Mouse (Mus musculus): Measurements from ENCODE around the gene Rara. TPM values are rescaled to one million over a fixed set of nuclear protein-coding genes. Genes with fewer than 3 reads are reported as not detected.
A peak's percentile ranks its signal among the peaks of the same experiment; 100 is the strongest.

Gene Rara
- polyA plus RNA-seq, 1 experiment from 2014 or later, result 9.5 TPM

- Histone ChIP-seq H3K4me1 (ENCODE audit: control insufficient read depth, insufficient read depth, low read length) (peaks cover 56% of the 10 kb centered on the region), H3K27ac (ENCODE audit: low read length) (no peak overlapping the region)
- WGBS, result 11% methylated on average over 18 of the region's 18 CpGs
These were observed 33.5 kb downstream of the Rara start for GRCm38 (mm10) chr11:98961051-98961592.

GRCm38 (mm10) chr11:98961766-98962165, 34.1 kb downstream of the Rara start:
- 11% methylated on average over 8 of the region's 8 CpGs for whole genome bisulfite sequencing
- H3K9ac ChIP-seq (ENCODE audit: low read depth, low read length), result peak overlapping the region; percentile 72; the same call in 1 of the 2 replicates
- H3K4me2 ChIP-seq (ENCODE audit: low read length), result peak overlapping the region; percentile 92
- no peaks in the 10 kb centered on the region for H3K9me3 ChIP-seq (replicated peaks; ENCODE audit: control insufficient read depth, low read length, poor library complexity, severe bottlenecking)
- no peak overlapping the region for H3K27ac ChIP-seq (ENCODE audit: low read length)
- ATAC-seq, result no peak
- peak overlapping the region; percentile 54; the same call in 1 of the 2 replicates for H3K4me3 ChIP-seq (ENCODE audit: low read depth, low read length)
- peaks cover 62% of the 10 kb centered on the region for H3K4me1 ChIP-seq (ENCODE audit: control insufficient read depth, insufficient read depth, low read length)
- peaks cover 10% of the 10 kb centered on the region for H3K27me3 ChIP-seq (ENCODE audit: control insufficient read depth, insufficient read depth, low read depth, low read length)
- H3K36me3 ChIP-seq (ENCODE audit: control insufficient read depth, insufficient read depth, low read length), result no peaks in the 10 kb centered on the region

More at GRCm38 (mm10) chr11:98961051-98961592, 33.5 kb downstream of the Rara start:
- Histone ChIP-seq H3K9ac (ENCODE audit: low read depth, low read length) (peak overlapping the region; percentile 72), H3K27me3 (ENCODE audit: control insufficient read depth, insufficient read depth, low read depth, low read length) (peaks cover 10% of the 10 kb centered on the region), H3K36me3 (ENCODE audit: control insufficient read depth, insufficient read depth, low read length) (no peaks in the 10 kb centered on the region), H3K4me3 (ENCODE audit: low read depth, low read length) (peak overlapping the region; percentile 54), H3K4me2 (ENCODE audit: low read length) (peak overlapping the region; percentile 92), H3K9me3 (replicated peaks; ENCODE audit: control insufficient read depth, low read length, poor library complexity, severe bottlenecking) (no peaks in the 10 kb centered on the region)
- ATAC-seq, result no peak

- peaks cover 10% of the 10 kb centered on the region for H3K27me3 ChIP-seq (ENCODE audit: control insufficient read depth, insufficient read depth, low read depth, low read length)
- H3K27ac ChIP-seq (ENCODE audit: low read length), result no peak overlapping the region
- 17% methylated on average over 12 of the region's 12 CpGs for WGBS
- H3K4me2 ChIP-seq (ENCODE audit: low read length), result peak overlapping the region; percentile 92
- no peak overlapping the region for H3K4me3 ChIP-seq (ENCODE audit: low read depth, low read length)
- H3K4me1 ChIP-seq (ENCODE audit: control insufficient read depth, insufficient read depth, low read length), result peaks cover 70% of the 10 kb centered on the region
- H3K36me3 ChIP-seq (ENCODE audit: control insufficient read depth, insufficient read depth, low read length), result no peaks in the 10 kb centered on the region
- no peak for ATAC-seq
- no peak overlapping the region for H3K9ac ChIP-seq (ENCODE audit: low read depth, low read length)
- no peaks in the 10 kb centered on the region for H3K9me3 ChIP-seq (replicated peaks; ENCODE audit: control insufficient read depth, low read length, poor library complexity, severe bottlenecking)
These were observed 34.9 kb downstream of the Rara start for GRCm38 (mm10) chr11:98962421-98963095.

GRCm38 (mm10) chr11:98963191-98964021, 35.8 kb downstream of the Rara start:
- Histone ChIP-seq H3K36me3 (ENCODE audit: control insufficient read depth, insufficient read depth, low read length) (no peaks in the 10 kb centered on the region), H3K9me3 (replicated peaks; ENCODE audit: control insufficient read depth, low read length, poor library complexity, severe bottlenecking) (no peaks in the 10 kb centered on the region), H3K4me3 (ENCODE audit: low read depth, low read length) (peak overlapping the region; percentile 32), H3K27ac (ENCODE audit: low read length) (peak overlapping the region; percentile 54), H3K9ac (ENCODE audit: low read depth, low read length) (peak overlapping the region; percentile 61), H3K4me2 (ENCODE audit: low read length) (peak overlapping the region; percentile 92), H3K4me1 (ENCODE audit: control insufficient read depth, insufficient read depth, low read length) (peaks cover 79% of the 10 kb centered on the region), H3K27me3 (ENCODE audit: control insufficient read depth, insufficient read depth, low read depth, low read length) (peaks cover 10% of the 10 kb centered on the region)
- 4% methylated on average over 22 of the region's 32 CpGs for WGBS
- peak; percentile 37 for ATAC-seq

GRCm38 (mm10) chr11:98964201-98964615, 36.6 kb downstream of the Rara start:
- Histone ChIP-seq H3K9me3 (replicated peaks; ENCODE audit: control insufficient read depth, low read length, poor library complexity, severe bottlenecking) (no peaks in the 10 kb centered on the region), H3K9ac (ENCODE audit: low read depth, low read length) (no peak overlapping the region; the same call in 1 of the 2 replicates), H3K4me3 (ENCODE audit: low read depth, low read length) (no peak overlapping the region), H3K27me3 (ENCODE audit: control insufficient read depth, insufficient read depth, low read depth, low read length) (peaks cover 10% of the 10 kb centered on the region), H3K27ac (ENCODE audit: low read length) (0 out of 2 replicates have a peak overlapping the region, but pooled peaks have one; percentile 54), H3K36me3 (ENCODE audit: control insufficient read depth, insufficient read depth, low read length) (no peaks in the 10 kb centered on the region), H3K4me1 (ENCODE audit: control insufficient read depth, insufficient read depth, low read length) (peaks cover 84% of the 10 kb centered on the region), H3K4me2 (ENCODE audit: low read length) (peak overlapping the region; percentile 92; the same call in 1 of the 2 replicates)
- 39% methylated on average over 6 of the region's 6 CpGs for WGBS
- no peak for ATAC-seq

GRCm38 (mm10) chr11:98964616-98965415, 37.2 kb downstream of the Rara start:
- WGBS, result 29% methylated on average over 15 of the region's 15 CpGs
- Histone ChIP-seq H3K9me3 (replicated peaks; ENCODE audit: control insufficient read depth, low read length, poor library complexity, severe bottlenecking) (no peaks in the 10 kb centered on the region), H3K4me1 (ENCODE audit: control insufficient read depth, insufficient read depth, low read length) (peaks cover 85% of the 10 kb centered on the region), H3K36me3 (ENCODE audit: control insufficient read depth, insufficient read depth, low read length) (no peaks in the 10 kb centered on the region), H3K27me3 (ENCODE audit: control insufficient read depth, insufficient read depth, low read depth, low read length) (peaks cover 10% of the 10 kb centered on the region), H3K4me3 (ENCODE audit: low read depth, low read length) (no peak overlapping the region), H3K27ac (ENCODE audit: low read length) (no peak overlapping the region), H3K9ac (ENCODE audit: low read depth, low read length) (no peak overlapping the region), H3K4me2 (ENCODE audit: low read length) (no peak overlapping the region)
- no peak for ATAC-seq

GRCm38 (mm10) chr11:98965416-98966077, 37.9 kb downstream of the Rara start:
- Histone ChIP-seq H3K4me3 (ENCODE audit: low read depth, low read length) (no peak overlapping the region), H3K4me2 (ENCODE audit: low read length) (no peak overlapping the region), H3K9me3 (replicated peaks; ENCODE audit: control insufficient read depth, low read length, poor library complexity, severe bottlenecking) (no peaks in the 10 kb centered on the region), H3K9ac (ENCODE audit: low read depth, low read length) (no peak overlapping the region), H3K4me1 (ENCODE audit: control insufficient read depth, insufficient read depth, low read length) (peaks cover 88% of the 10 kb centered on the region), H3K36me3 (ENCODE audit: control insufficient read depth, insufficient read depth, low read length) (no peaks in the 10 kb centered on the region), H3K27me3 (ENCODE audit: control insufficient read depth, insufficient read depth, low read depth, low read length) (peaks cover 10% of the 10 kb centered on the region), H3K27ac (ENCODE audit: low read length) (no peak overlapping the region; the same call in 1 of the 2 replicates)
- WGBS, result 7% methylated on average over 11 of the region's 11 CpGs
- no peak for ATAC-seq
